Mouse (Mus musculus) retina, adult 2 months (tissue): ENCODE data around the gene Zfp972.
A peak's percentile ranks its signal among the peaks of the same experiment; 100 is the strongest.
"Not testable (repeated sequence)": the region's sequence is repeated elsewhere in the genome, so short reads cannot be mapped to it uniquely, and the experiment has no call there.

Source experiments
- DNase-seq: peaks from one replicate; pipeline ENCODE4 v3.0.0-alpha.2; 2012; ENCODE audit warnings: low read depth, low spot score

The Zfp972 gene

GRCm38 (mm10) chr2:177925563-177926103, at the start of gene Zfp972:
TSS of gene Zfp972 (minus strand) at chr2:177925613.
- not testable (repeated sequence) for DNase-seq

- DNase-seq, result not testable (repeated sequence)
Observed at GRCm38 (mm10) chr2:177974814-177975213, 49.4 kb upstream of the Zfp972 start.

- peak; percentile 2 for DNase-seq
Observed at GRCm38 (mm10) chr2:177957145-177957544, 31.7 kb upstream of the Zfp972 start, which contains the start of gene Gm14326. TSS of gene Gm14326 (minus strand) at chr2:177957297.

- not testable (repeated sequence) for DNase-seq
Observed at GRCm38 (mm10) chr2:177956734-177957133, 31.3 kb upstream of the Zfp972 start.

- DNase-seq, result not testable (repeated sequence)
Observed at GRCm38 (mm10) chr2:177903276-177903675, 22.1 kb downstream of the Zfp972 start.

GRCm38 (mm10) chr2:177898171-177898570, 27.2 kb downstream of the Zfp972 start:
- not testable (repeated sequence) for DNase-seq

- DNase-seq, result not testable (repeated sequence)
Observed at GRCm38 (mm10) chr2:177897046-177897578, 28.3 kb downstream of the Zfp972 start, which contains the start of gene Gm14327. TSS of gene Gm14327 (plus strand) at chr2:177897096.

GRCm38 (mm10) chr2:177887743-177888142, 37.7 kb downstream of the Zfp972 start:
- not testable (repeated sequence) for DNase-seq

- DNase-seq, result not testable (repeated sequence)
Observed at GRCm38 (mm10) chr2:177862254-177862653, 63.2 kb downstream of the Zfp972 start.
